Mouse (Mus musculus) embryo, embryonic 9.5 days (tissue): ENCODE data around the gene Tmco4.

Source experiments
- DNase-seq: peaks from one replicate; pipeline ENCODE4 v3.0.0-alpha.2; 2017; ENCODE audit errors: extremely low spot score

The Tmco4 gene

DNA sequence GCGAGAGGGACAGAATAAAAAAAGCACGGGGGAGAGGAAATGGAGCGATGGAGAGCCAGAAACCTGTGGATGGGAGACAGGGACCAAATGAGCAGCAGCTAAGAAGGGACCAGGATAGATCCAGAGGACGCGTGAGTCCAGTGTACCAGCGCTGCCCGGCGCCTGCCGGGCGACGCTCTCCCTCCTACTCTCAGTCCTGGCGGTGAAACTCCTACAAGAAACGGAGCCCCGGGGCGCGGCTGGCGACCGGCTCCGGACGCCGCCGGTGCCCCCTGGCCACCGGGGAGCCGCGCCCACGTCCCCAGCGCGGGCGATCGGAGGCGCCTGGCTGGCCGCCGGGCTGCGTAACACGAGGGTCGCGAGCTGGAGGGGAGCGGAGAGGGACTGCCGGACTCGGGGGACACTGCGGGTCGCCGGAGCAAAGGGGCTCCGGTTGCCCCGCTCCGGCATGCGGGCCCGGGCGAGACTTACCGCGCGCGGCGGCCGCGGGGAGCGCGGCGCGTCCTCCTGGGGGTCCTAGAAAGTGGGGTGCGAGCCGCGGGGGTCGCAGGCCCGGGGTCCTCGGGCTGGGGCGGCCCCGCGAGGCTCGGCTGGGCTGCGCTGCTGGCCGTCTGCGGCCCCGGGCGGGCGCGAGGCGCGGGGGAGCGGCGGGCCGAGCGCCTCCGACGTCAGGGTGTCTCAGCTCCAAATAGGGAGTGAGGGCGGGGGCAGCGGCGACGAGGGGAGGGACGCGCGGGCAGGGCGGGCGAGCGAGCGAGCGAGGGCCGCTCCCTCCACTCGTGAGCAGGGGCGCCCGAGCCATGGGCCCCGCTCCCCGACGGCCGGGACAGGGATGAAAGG is 119.9 kb downstream of the Tmco4 start, which contains the start of gene Nbl1:
Gene Nbl1, minus strand, starts transcription at position 638 of the 840 bp plus-strand sequence.
- no peak for DNase-seq

DNA sequence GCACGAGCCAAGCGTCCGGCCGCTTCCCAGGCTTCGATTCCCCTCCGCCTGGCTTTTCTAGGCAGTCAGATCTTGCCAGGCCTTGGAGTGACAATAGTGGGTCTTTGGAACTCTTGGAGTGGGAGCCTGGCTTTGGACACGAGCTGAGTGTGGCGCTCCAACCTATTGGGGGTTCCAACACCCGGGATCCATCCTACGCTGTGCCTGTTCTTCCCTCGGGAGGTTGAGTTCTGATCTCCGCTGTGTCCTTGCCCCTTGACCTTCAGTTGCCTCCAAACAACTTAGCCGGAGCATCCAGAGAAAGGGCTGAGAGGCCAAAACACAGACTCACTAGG is 120.5 kb downstream of the Tmco4 start:
- no peak for DNase-seq

DNA sequence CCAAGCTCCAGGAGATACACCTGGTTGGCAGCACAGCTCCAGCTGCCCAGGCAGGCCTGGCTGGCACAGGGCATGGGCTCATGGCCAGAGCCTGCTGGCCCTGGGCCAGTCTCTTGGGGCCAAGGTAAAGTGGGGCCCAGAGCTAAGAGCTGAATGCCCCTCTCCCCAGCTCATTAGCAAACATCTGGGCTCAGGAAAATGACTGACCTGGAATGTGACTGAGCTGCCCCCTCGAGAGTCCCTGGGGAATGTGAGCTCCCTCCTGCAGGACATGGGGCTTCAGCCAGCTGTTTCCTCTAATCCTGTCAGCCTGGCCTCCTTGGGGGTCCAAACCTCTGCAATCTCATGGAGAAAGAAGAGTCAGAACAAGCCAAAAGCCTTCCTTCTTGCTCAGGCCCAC is 122.7 kb downstream of the Tmco4 start:
- DNase-seq: no peak

DNA sequence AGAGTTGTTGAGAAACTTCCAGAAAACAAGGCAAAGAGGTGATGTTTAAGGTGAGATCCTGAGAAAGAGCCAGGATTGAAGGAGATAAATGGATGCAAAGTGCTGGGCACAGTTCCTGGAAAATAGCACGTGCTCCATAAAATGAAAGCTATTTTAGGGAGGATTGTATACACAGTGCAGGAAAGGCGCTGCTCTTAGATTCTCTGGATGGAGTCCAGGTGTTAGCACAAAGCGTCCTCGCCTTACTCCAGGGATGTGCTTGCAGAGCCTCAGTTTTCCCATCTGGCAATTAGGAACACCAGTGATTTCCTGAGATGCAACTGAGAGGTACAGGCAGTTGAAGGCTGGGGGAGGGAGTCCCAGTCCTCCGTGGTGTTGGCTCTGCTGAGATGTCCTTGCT is 123.5 kb downstream of the Tmco4 start:
- DNase-seq: no peak

DNA sequence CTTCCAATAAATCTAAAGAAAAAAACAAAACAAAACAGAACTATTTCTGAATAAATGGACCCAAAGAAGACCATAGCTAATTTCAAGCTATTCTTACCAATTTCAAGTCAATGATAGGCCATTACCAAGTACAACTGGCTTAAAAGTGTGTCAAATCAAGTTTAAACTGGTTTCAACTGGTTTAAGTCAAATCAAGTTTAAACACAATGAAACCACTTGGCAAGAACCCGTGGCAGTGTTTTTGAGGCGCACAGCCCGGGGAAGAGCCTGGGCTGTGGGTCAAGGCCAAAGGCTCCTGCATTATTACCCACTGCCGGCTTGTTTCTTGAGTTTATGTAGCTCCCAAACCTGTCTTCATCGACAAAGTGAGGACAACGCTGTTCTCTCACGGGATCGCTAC is 127.6 kb downstream of the Tmco4 start:
- no peak for DNase-seq

DNA sequence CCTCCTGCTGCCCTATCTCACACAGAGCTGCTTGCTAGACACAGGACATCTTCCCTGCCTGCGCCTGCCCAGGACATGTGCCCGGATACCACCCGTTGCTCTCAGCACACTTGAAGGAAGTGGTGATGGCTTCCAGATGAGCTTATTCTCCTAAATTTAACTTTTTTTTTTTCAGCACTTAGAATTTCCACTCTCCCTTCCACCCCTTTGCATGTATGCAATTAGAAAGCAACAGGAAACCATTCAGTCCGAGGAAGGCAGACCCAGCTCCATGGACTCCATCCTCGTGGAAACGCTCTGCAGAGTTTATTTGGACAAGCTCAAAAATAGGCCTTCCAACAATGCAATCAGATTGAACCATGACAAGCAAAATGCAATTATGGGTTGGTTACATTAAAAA is 128.9 kb downstream of the Tmco4 start:
- no peak for DNase-seq

DNA sequence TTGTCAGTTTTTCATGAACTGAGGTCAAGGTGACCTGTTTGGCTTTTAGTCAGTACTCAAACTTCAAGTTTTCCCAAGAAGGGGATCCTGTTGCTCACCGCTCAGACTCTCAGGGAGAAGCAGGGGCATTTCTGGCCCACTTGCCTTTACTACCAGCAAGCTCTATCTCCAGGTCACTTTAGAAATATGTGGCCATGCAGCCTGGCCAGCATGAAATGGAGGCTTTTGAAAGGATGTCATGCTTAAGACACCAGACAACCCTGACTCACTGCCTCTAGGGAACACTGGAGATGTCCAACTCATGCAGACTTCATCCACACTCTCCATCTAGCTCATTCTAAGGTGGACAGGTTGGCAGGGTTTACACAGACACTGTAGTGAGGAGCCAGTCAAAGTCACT is 132.8 kb downstream of the Tmco4 start:
- DNase-seq: no peak
